Mouse (Mus musculus) cerebellum, adult 2 months (tissue): ENCODE measurements around the gene Pcbp4. TPM values are rescaled to one million over a fixed set of nuclear protein-coding genes. Genes with fewer than 3 reads are reported as not detected.

Experiments
- DNase-seq, 2 experiments: peaks; one replicate each; pipeline ENCODE4 v3.0.0; 2021
- H3K27ac ChIP-seq: fragments of 200-500 bp; 2 replicates; pipeline ENCODE4 v1.5.1; 2012; ENCODE audit warnings: low read length, control low read depth, inconsistent platforms; ENCODE audit not compliant: insufficient read depth
- H3K27me3 ChIP-seq: fragments of 200-500 bp; 2 replicates; pipeline ENCODE4 v1.6.1; 2012; ENCODE audit warnings: inconsistent platforms, mild to moderate bottlenecking, low read length, moderate library complexity; ENCODE audit not compliant: control insufficient read depth, insufficient read depth
- H3K4me1 ChIP-seq: fragments of 200-500 bp; 2 replicates; pipeline ENCODE4 v1.6.1; 2011; ENCODE audit warnings: low read length; ENCODE audit not compliant: control insufficient read depth, insufficient read depth
- H3K4me3 ChIP-seq: fragments of 200-500 bp; replicated peaks from 2 replicates; pipeline ENCODE3; 2011; ENCODE audit warnings: mild to moderate bottlenecking, low read depth, low read length, control low read depth; ENCODE audit not compliant: insufficient read depth
- CTCF ChIP-seq: fragments of 200-500 bp; IDR thresholded peaks from 2 replicates; pipeline ENCODE4 v1.5.1; 2011; ENCODE audit warnings: low read depth, mild to moderate bottlenecking, control low read depth, low read length, moderate library complexity, borderline replicate concordance; ENCODE audit not compliant: insufficient read depth
- POLR2A ChIP-seq: fragments of 200-500 bp; IDR thresholded peaks from 2 replicates; pipeline ENCODE4 v1.6.1; 2011; ENCODE audit warnings: low read length, control low read depth, borderline replicate concordance; ENCODE audit not compliant: insufficient read depth
- WGBS: fragments of 180-500 bp; shearing (Covaris S2); methylation state at CpG from one replicate; pipeline ENCODE4 v1.1.7; 2018; 5-methylcytosine and 5-hydroxymethylcytosine counted together
- polyA plus RNA-seq: library from polyadenylated mRNA; depleted of rRNA; stranded (reverse); fragments of >200 nt; gene quantifications from 2 replicates; pipeline ENCODE4 v1.2.3, GENCODE M21; 2012

The Pcbp4 gene
- polyA plus RNA-seq, 1 experiment = 515 TPM

GRCm38 (mm10) chr9:106429221-106430014 lies 23.7 kb upstream of the Pcbp4 start, which contains the start of gene Rpl29:
Rpl29 (plus strand) TSS chr9:106429454.
- no peaks in the 10 kb centered on the region for H3K27me3 ChIP-seq
- peak within 1 kb of the TSS; percentile 87 for H3K27ac ChIP-seq
- TF ChIP-seq CTCF (no peak), POLR2A (peak; percentile 73)
- peak; percentile 94 to 97 for DNase-seq
- no peaks in the 10 kb centered on the region; the same call in 1 of the 2 replicates for H3K4me1 ChIP-seq
- H3K4me3 ChIP-seq = peak within 1 kb of the TSS; percentile 98
- WGBS = under 1% methylated on average over 55 of the region's 55 CpGs

- H3K27me3 ChIP-seq = no peaks in the 10 kb centered on the region
- TF ChIP-seq CTCF = no peak
- TF ChIP-seq POLR2A = no peak
- WGBS = 0% methylated on average over 4 of the region's 4 CpGs
- no peaks in the 10 kb centered on the region; the same call in 1 of the 2 replicates for H3K4me1 ChIP-seq
- DNase-seq = no peak
- H3K27ac ChIP-seq = no peak overlapping the region
- peak overlapping the region; percentile 98 for H3K4me3 ChIP-seq
These were observed 23.2 kb upstream of the Pcbp4 start for GRCm38 (mm10) chr9:106430015-106430264.

GRCm38 (mm10) chr9:106433389-106433788 lies 19.7 kb upstream of the Pcbp4 start:
- Histone ChIP-seq H3K27ac (no peak overlapping the region), H3K4me1 (peaks cover 4% of the 10 kb centered on the region)
- DNase-seq = no peak

GRCm38 (mm10) chr9:106436566-106436965 lies 16.5 kb upstream of the Pcbp4 start:
- Histone ChIP-seq H3K4me3 (no peak overlapping the region), H3K27me3 (no peaks in the 10 kb centered on the region), H3K27ac (no peak overlapping the region), H3K4me1 (peaks cover 7% of the 10 kb centered on the region)
- 83% methylated on average over 9 of the region's 9 CpGs for WGBS
- TF ChIP-seq CTCF (no peak), POLR2A (no peak)
- DNase-seq = no peak

More at GRCm38 (mm10) chr9:106433389-106433788, 19.7 kb upstream of the Pcbp4 start:
- 56% methylated on average over 7 of the region's 7 CpGs for whole genome bisulfite sequencing
- H3K4me3 ChIP-seq = no peak overlapping the region
- H3K27me3 ChIP-seq = no peaks in the 10 kb centered on the region
- TF ChIP-seq CTCF (no peak), POLR2A (no peak)

- TF ChIP-seq CTCF = no peak
- TF ChIP-seq POLR2A = no peak
- 81% methylated on average over 5 of the region's 5 CpGs for WGBS
- no peak for DNase-seq
- H3K27me3 ChIP-seq = no peaks in the 10 kb centered on the region
- H3K27ac ChIP-seq = no peak overlapping the region
- 0 out of 2 replicates have a peak, but pooled peaks cover 3% of the 10 kb centered on the region for H3K4me1 ChIP-seq
- H3K4me3 ChIP-seq = no peak overlapping the region
These were observed 10.4 kb upstream of the Pcbp4 start for GRCm38 (mm10) chr9:106442680-106443079.

GRCm38 (mm10) chr9:106444836-106445235 lies 8.3 kb upstream of the Pcbp4 start:
- H3K27me3 ChIP-seq = no peaks in the 10 kb centered on the region
- peaks cover 7% of the 10 kb centered on the region for H3K4me1 ChIP-seq
- TF ChIP-seq CTCF = no peak
- no peak for TF ChIP-seq POLR2A

GRCm38 (mm10) chr9:106447348-106447747 lies 5.7 kb upstream of the Pcbp4 start, which contains the start of the genes Abhd14b and Abhd14a:
Abhd14b (plus strand) TSS chr9:106447459.
Abhd14a (minus strand) TSS chr9:106447678.
- H3K4me1 ChIP-seq = peaks cover 25% of the 10 kb centered on the region
- TF ChIP-seq CTCF (peak; percentile 59), POLR2A (peak; percentile 47; the same call in 1 of the 2 replicates)
- WGBS = under 1% methylated on average over 24 of the region's 24 CpGs

More at GRCm38 (mm10) chr9:106444836-106445235, 8.3 kb upstream of the Pcbp4 start:
- 73% methylated on average over 4 of the region's 4 CpGs for WGBS
- no peak for DNase-seq
- H3K27ac ChIP-seq = no peak overlapping the region
- no peak overlapping the region for H3K4me3 ChIP-seq

GRCm38 (mm10) chr9:106447951-106448350 lies 5.1 kb upstream of the Pcbp4 start:
- 21% methylated on average over 9 of the region's 9 CpGs for WGBS
- DNase-seq = peak in 1 of 2 experiments; percentile 66

More at GRCm38 (mm10) chr9:106447348-106447747, 5.7 kb upstream of the Pcbp4 start, which contains the start of the genes Abhd14b and Abhd14a:
- peak; percentile 96 to 97 for DNase-seq
- Histone ChIP-seq H3K27me3 (no peaks in the 10 kb centered on the region), H3K4me3 (peak within 1 kb of the TSS; percentile 65), H3K27ac (peak within 1 kb of the TSS; percentile 63)

More at GRCm38 (mm10) chr9:106447951-106448350, 5.1 kb upstream of the Pcbp4 start:
- no peaks in the 10 kb centered on the region for H3K27me3 ChIP-seq
- H3K4me3 ChIP-seq = peak overlapping the region; percentile 65
- H3K27ac ChIP-seq = peak overlapping the region; percentile 49
- no peak for TF ChIP-seq CTCF
- TF ChIP-seq POLR2A = no peak
- peaks cover 29% of the 10 kb centered on the region for H3K4me1 ChIP-seq
